Mouse (Mus musculus) lung, embryonic 16.5 days (tissue): ENCODE measurements around the gene Lyrm2. TPM values are rescaled to one million over a fixed set of nuclear protein-coding genes. Genes with fewer than 3 reads are reported as not detected.
A peak's percentile ranks its signal among the peaks of the same experiment; 100 is the strongest.

Source experiments
- ATAC-seq: fragments of 200-750 bp; cut with Nextera tagmentation; 2 replicates; pipeline ENCODE4 v1.8.0; 2017; ENCODE audit warnings: low read depth, mild to moderate bottlenecking, moderate library complexity
- H3K27ac ChIP-seq: fragments of 300-500 bp; sonication (generic); 2 replicates; pipeline ENCODE4 v1.5.1; 2014; ENCODE audit warnings: mild to moderate bottlenecking, control low read depth, low read length
- H3K27me3 ChIP-seq: fragments of 300-500 bp; sonication (generic); 2 replicates; pipeline ENCODE4 v1.6.1; 2014; ENCODE audit warnings: low read depth, low read length, mixed read lengths; ENCODE audit not compliant: control insufficient read depth, insufficient read depth
- H3K36me3 ChIP-seq: fragments of 300-500 bp; sonication (generic); 2 replicates; pipeline ENCODE4 v1.6.1; 2014; ENCODE audit warnings: low read length; ENCODE audit not compliant: control insufficient read depth, insufficient read depth
- H3K4me1 ChIP-seq: fragments of 300-500 bp; sonication (generic); replicated peaks from 2 replicates; pipeline ENCODE4 v1.6.1; 2014; ENCODE audit warnings: low read length, mixed read lengths; ENCODE audit not compliant: control insufficient read depth, insufficient read depth
- H3K4me2 ChIP-seq: fragments of 300-500 bp; sonication (generic); 2 replicates; pipeline ENCODE4 v1.6.1; 2014; ENCODE audit warnings: low read depth, low read length, control low read depth
- H3K4me3 ChIP-seq: fragments of 300-500 bp; sonication (generic); 2 replicates; pipeline ENCODE4 v1.5.1; 2014; ENCODE audit warnings: mild to moderate bottlenecking, low read length, control low read depth
- H3K9ac ChIP-seq: fragments of 300-500 bp; sonication (generic); 2 replicates; pipeline ENCODE4 v1.6.1; 2014; ENCODE audit warnings: low read length, control low read depth
- H3K9me3 ChIP-seq: fragments of 300-500 bp; sonication (generic); 2 replicates; pipeline ENCODE4 v1.6.1; 2016; ENCODE audit warnings: low read length; ENCODE audit not compliant: control insufficient read depth
- WGBS: fragments of 180-500 bp; shearing (Covaris S2); extraction: QIAGEN DNeasy Blood & Tissue Kit; methylation state at CpG from one replicate; pipeline ENCODE4 v1.1.7; 2014; 5-methylcytosine and 5-hydroxymethylcytosine counted together
- polyA plus RNA-seq: library from polyadenylated mRNA; unstranded; fragments of >200 nt; fragmentation: Nextera tagmentation; extraction: Ambion mirVana; gene quantifications from 2 replicates; pipeline ENCODE4 v1.2.1, GENCODE M21; 2015

Gene Lyrm2
- polyA plus RNA-seq, 1 experiment from 2014 or later = 105 TPM

GRCm38 (mm10) chr4:32798976-32799375 is 1.1 kb upstream of the Lyrm2 start:
- Histone ChIP-seq H3K4me1 (peaks cover 8% of the 10 kb centered on the region; the same call in 1 of the 2 replicates), H3K4me3 (no peak overlapping the region), H3K36me3 (peaks cover 4% of the 10 kb centered on the region; the same call in 1 of the 2 replicates), H3K27ac (no peak overlapping the region), H3K9me3 (no peaks in the 10 kb centered on the region), H3K27me3 (no peaks in the 10 kb centered on the region), H3K4me2 (no peak overlapping the region), H3K9ac (no peak overlapping the region)
- WGBS = 97% methylated on average over 4 of the region's 4 CpGs
- no peak for ATAC-seq

- Histone ChIP-seq H3K4me3 (peak overlapping the region; percentile 92), H3K4me2 (peak overlapping the region; percentile 85), H3K27me3 (no peaks in the 10 kb centered on the region), H3K9me3 (no peaks in the 10 kb centered on the region), H3K9ac (peak overlapping the region; percentile 96), H3K4me1 (peaks cover 8% of the 10 kb centered on the region; the same call in 1 of the 2 replicates), H3K27ac (peak overlapping the region; percentile 99), H3K36me3 (peaks cover 4% of the 10 kb centered on the region; the same call in 1 of the 2 replicates)
- 4% methylated on average over 9 of the region's 9 CpGs for WGBS
- peak; percentile 33; the same call in 1 of the 2 replicates for ATAC-seq
Measured at GRCm38 (mm10) chr4:32800577-32801170, 621 bp downstream of the Lyrm2 start.

GRCm38 (mm10) chr4:32817478-32817877 is 17.4 kb downstream of the Lyrm2 start:
- no peaks in the 10 kb centered on the region for H3K4me1 ChIP-seq
- 79% methylated on average over 5 of the region's 5 CpGs for WGBS

DNA sequence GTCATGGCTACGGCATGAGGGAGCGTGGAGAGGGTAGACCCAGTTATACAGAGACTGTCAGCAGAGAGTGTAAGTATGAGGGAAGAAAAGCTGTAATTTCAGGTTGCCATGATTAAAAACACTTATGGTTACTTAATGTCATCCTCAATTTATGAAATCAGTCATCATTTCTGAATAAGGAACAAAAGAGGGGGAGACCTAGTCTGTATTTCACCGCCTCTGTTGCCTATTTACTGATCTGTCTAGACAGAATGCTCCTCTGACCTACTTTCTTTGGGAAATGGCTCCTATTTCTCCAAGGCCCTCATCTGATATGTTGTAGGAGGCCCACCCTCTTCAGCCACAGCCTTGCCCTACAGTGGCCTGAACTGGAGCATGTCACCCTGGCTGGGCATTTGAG is 20.6 kb downstream of the Lyrm2 start:
- Histone ChIP-seq H3K9me3 (no peaks in the 10 kb centered on the region), H3K4me3 (no peak overlapping the region), H3K4me1 (no peaks in the 10 kb centered on the region), H3K36me3 (no peaks in the 10 kb centered on the region), H3K27me3 (no peaks in the 10 kb centered on the region), H3K27ac (no peak overlapping the region), H3K4me2 (no peak overlapping the region), H3K9ac (no peak overlapping the region)
- 97% methylated on average over 3 of the region's 3 CpGs for WGBS
- ATAC-seq = no peak

More at GRCm38 (mm10) chr4:32817478-32817877, 17.4 kb downstream of the Lyrm2 start:
- no peaks in the 10 kb centered on the region for H3K9me3 ChIP-seq
- no peak overlapping the region for H3K9ac ChIP-seq
- H3K27me3 ChIP-seq = no peaks in the 10 kb centered on the region
- H3K4me3 ChIP-seq = no peak overlapping the region
- no peak for ATAC-seq
- H3K27ac ChIP-seq = no peak overlapping the region
- no peaks in the 10 kb centered on the region for H3K36me3 ChIP-seq
- H3K4me2 ChIP-seq = no peak overlapping the region

DNA sequence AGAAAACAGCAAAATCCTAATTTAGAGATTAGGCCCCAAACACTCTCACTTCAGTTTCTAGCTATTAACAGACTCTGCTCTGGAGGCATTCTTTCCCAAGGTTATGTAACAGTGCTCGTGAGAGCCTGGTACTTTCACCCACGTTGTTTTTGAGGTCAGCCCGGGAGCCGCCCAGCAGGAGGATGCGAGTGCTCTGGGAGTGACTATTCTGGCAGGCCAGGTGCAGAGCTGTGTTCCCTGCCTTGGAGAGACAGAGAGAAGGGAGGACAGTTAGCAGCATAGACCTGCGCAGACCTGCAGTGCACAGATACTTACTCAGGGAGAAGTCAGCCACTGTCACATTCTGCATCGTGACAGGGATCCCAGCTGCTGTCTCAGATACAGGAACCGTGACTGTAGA is 24.2 kb downstream of the Lyrm2 start:
- 47% methylated on average over 8 of the region's 8 CpGs for WGBS
- Histone ChIP-seq H3K27ac (no peak overlapping the region), H3K27me3 (no peaks in the 10 kb centered on the region), H3K9ac (no peak overlapping the region), H3K9me3 (no peaks in the 10 kb centered on the region), H3K36me3 (no peaks in the 10 kb centered on the region), H3K4me1 (no peaks in the 10 kb centered on the region), H3K4me3 (no peak overlapping the region), H3K4me2 (no peak overlapping the region)
- ATAC-seq = no peak

DNA sequence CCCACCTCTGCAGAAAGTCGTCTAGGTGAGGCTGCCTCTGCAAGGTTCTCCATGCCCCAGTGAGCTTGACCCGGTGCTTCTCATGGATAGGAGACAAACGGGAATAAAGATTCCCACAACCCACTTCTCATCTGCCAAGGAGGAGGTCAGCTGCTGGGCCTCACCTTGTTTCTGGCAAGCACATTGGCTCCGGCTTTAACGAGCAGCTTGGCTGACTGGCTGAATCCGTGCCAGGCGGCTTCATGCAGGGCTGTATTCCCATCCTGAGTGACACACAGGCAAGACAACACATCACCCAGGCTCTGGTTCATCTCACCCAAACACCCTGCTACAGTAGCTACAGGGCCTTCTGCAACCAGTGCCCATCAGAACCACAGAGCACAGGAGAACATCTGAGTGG is 26.9 kb downstream of the Lyrm2 start:
- H3K36me3 ChIP-seq = no peaks in the 10 kb centered on the region
- no peak overlapping the region for H3K4me3 ChIP-seq
- ATAC-seq = no peak
- H3K4me1 ChIP-seq = no peaks in the 10 kb centered on the region
- H3K27me3 ChIP-seq = no peaks in the 10 kb centered on the region
- no peak overlapping the region for H3K9ac ChIP-seq
- H3K9me3 ChIP-seq = no peaks in the 10 kb centered on the region
- H3K4me2 ChIP-seq = no peak overlapping the region
- H3K27ac ChIP-seq = no peak overlapping the region
- WGBS = 59% methylated on average over 7 of the region's 7 CpGs

- H3K4me1 ChIP-seq = no peaks in the 10 kb centered on the region
- H3K9ac ChIP-seq = no peak overlapping the region
- WGBS = 79% methylated on average over 10 of the region's 10 CpGs
- ATAC-seq = no peak
- no peak overlapping the region for H3K4me2 ChIP-seq
- H3K27me3 ChIP-seq = no peaks in the 10 kb centered on the region
- H3K36me3 ChIP-seq = no peaks in the 10 kb centered on the region
- H3K27ac ChIP-seq = no peak overlapping the region
- no peak overlapping the region for H3K4me3 ChIP-seq
- no peaks in the 10 kb centered on the region for H3K9me3 ChIP-seq
Measured at GRCm38 (mm10) chr4:32828385-32829077, 28.5 kb downstream of the Lyrm2 start.

- H3K4me1 ChIP-seq = no peaks in the 10 kb centered on the region
- H3K27me3 ChIP-seq = no peaks in the 10 kb centered on the region
- H3K9me3 ChIP-seq = no peaks in the 10 kb centered on the region
- no peak overlapping the region for H3K4me2 ChIP-seq
- H3K36me3 ChIP-seq = no peaks in the 10 kb centered on the region
- H3K9ac ChIP-seq = no peak overlapping the region
- no peak overlapping the region for H3K4me3 ChIP-seq
- no peak overlapping the region for H3K27ac ChIP-seq
- ATAC-seq = no peak
- 39% methylated on average over 10 of the region's 10 CpGs for WGBS
Measured at GRCm38 (mm10) chr4:32829316-32829715, 29.3 kb downstream of the Lyrm2 start.

DNA sequence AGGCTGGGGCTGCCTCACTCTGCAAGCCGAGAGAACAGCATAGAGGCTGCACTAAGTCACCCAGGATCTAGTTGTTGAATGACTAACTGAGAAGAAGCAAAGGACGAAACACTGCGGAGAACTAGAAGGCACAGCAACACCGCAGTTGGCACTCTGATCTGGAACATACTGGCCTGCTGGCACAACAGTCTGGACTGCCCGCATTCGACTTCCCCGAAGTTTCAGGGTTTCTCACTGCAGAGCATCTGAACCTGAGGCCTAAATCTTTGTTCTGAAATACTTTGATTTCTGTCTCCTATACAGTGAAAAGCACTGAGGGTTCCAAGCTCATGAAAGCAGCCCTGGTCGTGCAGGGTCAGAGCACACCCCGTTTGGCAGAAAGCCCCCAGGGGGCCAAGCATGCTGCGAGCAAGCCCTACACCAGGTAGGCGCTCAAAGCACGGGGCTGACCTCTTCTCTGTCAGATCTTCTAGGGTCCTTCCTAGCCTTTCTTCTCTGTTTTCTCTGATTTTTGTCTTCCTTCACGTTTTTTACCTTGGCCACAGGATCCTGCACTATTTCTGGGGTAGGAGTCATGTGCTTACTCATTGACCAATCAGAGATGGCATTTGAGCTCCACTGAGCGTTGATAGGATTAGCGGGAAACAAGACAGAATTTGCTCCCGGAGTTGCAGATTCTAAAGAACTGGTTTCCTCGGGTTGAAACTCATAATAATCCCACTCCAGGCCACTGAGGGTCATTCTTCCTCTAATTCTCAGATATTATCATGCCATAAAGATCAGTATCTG is 33.6 kb downstream of the Lyrm2 start:
- H3K4me3 ChIP-seq = peak overlapping the region; percentile 13; the same call in 1 of the 2 replicates
- ATAC-seq = no peak

More for the DNA sequence above, 33.6 kb downstream of the Lyrm2 start:
- Histone ChIP-seq H3K9ac (no peak overlapping the region), H3K27me3 (no peaks in the 10 kb centered on the region), H3K9me3 (no peaks in the 10 kb centered on the region), H3K4me2 (peak overlapping the region; percentile 55), H3K36me3 (no peaks in the 10 kb centered on the region), H3K4me1 (no peaks in the 10 kb centered on the region), H3K27ac (no peak overlapping the region)
- WGBS = 48% methylated on average over 17 of the region's 17 CpGs
